Mouse (Mus musculus): ENCODE measurements around the gene Dmac1. TPM values are rescaled to one million over a fixed set of nuclear protein-coding genes. Genes with fewer than 3 reads are reported as not detected.

Gene Dmac1
- total and polyA plus RNA-seq, 3 experiments = 63.4 to 108 (median 74.2) TPM

GRCm38 (mm10) chr4:75278197-75279175, at the start of gene Dmac1 (continued):
- TF ChIP-seq ZKSCAN1 (IDR thresholded peaks at IDR 0.05; ENCODE audit: borderline replicate concordance, low read depth, low read length) = no peak

GRCm38 (mm10) chr4:75315431-75315830, 37.3 kb upstream of the Dmac1 start:
- Histone ChIP-seq H3K4me3 (replicated peaks in 1 of 3; ENCODE audit: low read depth in 2 of 3, low read length in 2 of 3, poor library complexity in 1 of 3) (no peak overlapping the region), H3K27me3 (replicated peaks) (no peaks in the 10 kb centered on the region), H3K79me2 (replicated peaks; ENCODE audit: control insufficient read depth, extremely low read depth, insufficient read depth, poor library complexity, severe bottlenecking) (no peaks in the 10 kb centered on the region), H3K9ac (ENCODE audit: insufficient read depth, low read depth) (no peak overlapping the region), H3K36me3 (replicated peaks in 1 of 2; ENCODE audit: control insufficient read depth in 1 of 2, insufficient read depth in 1 of 2, low read length in 1 of 2) (no peaks in the 10 kb centered on the region), H3K27ac (ENCODE audit: insufficient read depth, low read depth) (no peak overlapping the region), H3K4me1 (ENCODE audit: control insufficient read depth in 1 of 2, insufficient read depth in 2 of 2) (no peaks in the 10 kb centered on the region), H3K4me2 (ENCODE audit: insufficient read depth, low read depth, poor library complexity, severe bottlenecking) (no peak overlapping the region), H3K9me3 (replicated peaks; ENCODE audit: low read length) (peaks cover 3% of the 10 kb centered on the region)
- in situ Hi-C loops (cut with MboI; ENCODE audit: low pct_ligation_motif_present, low pct_unique_long_range_greater_than_20kb, low sequenced_read_pairs) (no loop called here), dilution Hi-C loops (cut with MboI; ENCODE audit: extremely low pct_ligation_motif_present, extremely low pct_unique_long_range_greater_than_20kb, low sequenced_read_pairs) (no loop called here)
- DNase-seq (ENCODE audit: extremely low read depth) = no peak
- TF ChIP-seq ZNF384 (IDR thresholded peaks at IDR 0.05; ENCODE audit: low read depth, low read length) (no peak), POLR2AphosphoS2 (IDR thresholded peaks at IDR 0.05; ENCODE audit: low read depth, low read length) (no peak), RCOR1 (conservative IDR thresholded peaks at IDR 0.05; ENCODE audit: low read depth, low read length) (no peak), TBP (conservative IDR thresholded peaks at IDR 0.05; ENCODE audit: low read depth, low read length) (no peak), POLR2A (IDR thresholded peaks at IDR 0.05; ENCODE audit: low read depth, low read length) (no peak)

GRCm38 (mm10) chr4:75315007-75315406, 36.9 kb upstream of the Dmac1 start:
- dilution Hi-C loops (cut with MboI; ENCODE audit: extremely low pct_ligation_motif_present, extremely low pct_unique_long_range_greater_than_20kb, low sequenced_read_pairs) (no loop called here), in situ Hi-C loops (cut with MboI; ENCODE audit: low pct_ligation_motif_present, low pct_unique_long_range_greater_than_20kb, low sequenced_read_pairs) (no loop called here)
- Histone ChIP-seq H3K36me3 (replicated peaks in 1 of 2; ENCODE audit: control insufficient read depth in 1 of 2, insufficient read depth in 1 of 2, low read length in 1 of 2) (no peaks in the 10 kb centered on the region), H3K4me1 (ENCODE audit: control insufficient read depth in 1 of 2, insufficient read depth in 2 of 2) (no peaks in the 10 kb centered on the region), H3K27me3 (replicated peaks) (no peaks in the 10 kb centered on the region), H3K4me3 (replicated peaks in 1 of 3; ENCODE audit: low read depth in 2 of 3, low read length in 2 of 3, poor library complexity in 1 of 3) (no peak overlapping the region), H3K9ac (ENCODE audit: insufficient read depth, low read depth) (no peak overlapping the region), H3K79me2 (replicated peaks; ENCODE audit: control insufficient read depth, extremely low read depth, insufficient read depth, poor library complexity, severe bottlenecking) (no peaks in the 10 kb centered on the region), H3K4me2 (ENCODE audit: insufficient read depth, low read depth, poor library complexity, severe bottlenecking) (no peak overlapping the region), H3K9me3 (replicated peaks; ENCODE audit: low read length) (peaks cover 3% of the 10 kb centered on the region), H3K27ac (ENCODE audit: insufficient read depth, low read depth) (no peak overlapping the region)
- TF ChIP-seq SMC3 (IDR thresholded peaks at IDR 0.05; ENCODE audit: low read depth, low read length) (no peak), ELF1 (IDR thresholded peaks at IDR 0.05; ENCODE audit: low read depth, low read length) (no peak), MXI1 (IDR thresholded peaks at IDR 0.05; ENCODE audit: low read depth, low read length) (no peak), MAFK (IDR thresholded peaks at IDR 0.05; ENCODE audit: insufficient replicate concordance, low read length) (no peak), CHD1 (IDR thresholded peaks at IDR 0.05; ENCODE audit: low read depth, low read length) (no peak), NELFE (IDR thresholded peaks at IDR 0.05; ENCODE audit: low read depth, low read length) (no peak), MEF2A (IDR thresholded peaks at IDR 0.05; ENCODE audit: borderline replicate concordance, low read depth, low read length) (no peak), ZKSCAN1 (IDR thresholded peaks at IDR 0.05; ENCODE audit: borderline replicate concordance, low read depth, low read length) (no peak), ZNF384 (IDR thresholded peaks at IDR 0.05; ENCODE audit: low read depth, low read length) (no peak), POLR2A (IDR thresholded peaks at IDR 0.05; ENCODE audit: low read depth, low read length) (no peak), SIN3A (IDR thresholded peaks at IDR 0.05; ENCODE audit: low read length) (no peak), JUN (IDR thresholded peaks at IDR 0.05; ENCODE audit: insufficient read depth, low read depth, low read length) (no peak), IRF4 (IDR thresholded peaks at IDR 0.05; ENCODE audit: low read depth, low read length) (no peak), JUND (conservative IDR thresholded peaks at IDR 0.05; ENCODE audit: low read depth, low read length) (no peak), EP300 (IDR thresholded peaks at IDR 0.05; ENCODE audit: low read length) (no peak), USF1 (IDR thresholded peaks at IDR 0.05; ENCODE audit: low read depth, low read length) (no peak), USF2 (conservative IDR thresholded peaks at IDR 0.05; ENCODE audit: low read depth, low read length) (no peak), MYC (IDR thresholded peaks at IDR 0.05; ENCODE audit: low read depth, low read length) (no peak), TCF12 (IDR thresholded peaks at IDR 0.05; ENCODE audit: low read depth, low read length) (no peak), ZMIZ1 (IDR thresholded peaks at IDR 0.05; ENCODE audit: low read depth, low read length) (no peak)
- no peak for DNase-seq (ENCODE audit: extremely low read depth)
